Mouse (Mus musculus) kidney, embryonic 14.5 days (tissue): ENCODE measurements at regions not wholly inside any gene's neighbourhood (a gene's known extent, or its start where the extent isn't known, plus 50 kb on each side); places are given as distances from the start of the nearest gene placed in this dataset.
"Not testable (repeated sequence)": the region's sequence is repeated elsewhere in the genome, so short reads cannot be mapped to it uniquely, and the experiment has no call there.

ENCODE experiments used
- ATAC-seq: fragments of 200-750 bp; cut with Nextera tagmentation; 2 replicates; pipeline ENCODE4 v1.8.0; 2017; ENCODE audit warnings: moderate number of reproducible peaks, mild to moderate bottlenecking, moderate TSS enrichment, moderate library complexity; ENCODE audit not compliant: low FRiP score, low TSS enrichment
- H3K27ac ChIP-seq: fragments of 300-500 bp; sonication (generic); 2 replicates; pipeline ENCODE4 v1.5.1; 2014; ENCODE audit warnings: low read depth, mild to moderate bottlenecking, low read length, moderate library complexity, mixed read lengths
- H3K27me3 ChIP-seq: fragments of 300-500 bp; sonication (generic); 2 replicates; pipeline ENCODE4 v1.6.1; 2014; ENCODE audit warnings: mild to moderate bottlenecking, low read length; ENCODE audit not compliant: control insufficient read depth, insufficient read depth
- H3K36me3 ChIP-seq: fragments of 300-500 bp; sonication (generic); 2 replicates; pipeline ENCODE4 v1.6.1; 2014; ENCODE audit warnings: low read length, mixed read lengths; ENCODE audit not compliant: control insufficient read depth, insufficient read depth
- H3K4me1 ChIP-seq: fragments of 300-500 bp; sonication (generic); 2 replicates; pipeline ENCODE4 v1.6.1; 2014; ENCODE audit warnings: low read length, mixed read lengths; ENCODE audit not compliant: control insufficient read depth, insufficient read depth
- H3K4me2 ChIP-seq: fragments of 300-500 bp; sonication (generic); replicated peaks from 2 replicates; pipeline ENCODE4 v1.6.1; 2014; ENCODE audit warnings: low read depth, mild to moderate bottlenecking, low read length
- H3K4me3 ChIP-seq: fragments of 300-500 bp; sonication (generic); 2 replicates; pipeline ENCODE4 v1.5.1; 2014; ENCODE audit warnings: mild to moderate bottlenecking, low read length
- H3K9ac ChIP-seq: fragments of 300-500 bp; sonication (generic); 2 replicates; pipeline ENCODE4 v1.6.1; 2014; ENCODE audit warnings: low read depth, mild to moderate bottlenecking, low read length, moderate library complexity
- H3K9me3 ChIP-seq: fragments of 300-500 bp; sonication (generic); 2 replicates; pipeline ENCODE4 v1.6.1; 2016; ENCODE audit warnings: low read length; ENCODE audit not compliant: control insufficient read depth
- WGBS: fragments of 180-500 bp; shearing (Covaris S2); extraction: QIAGEN DNeasy Blood & Tissue Kit; methylation state at CpG from one replicate; pipeline ENCODE4 v1.1.7; 2014; 5-methylcytosine and 5-hydroxymethylcytosine counted together

DNA sequence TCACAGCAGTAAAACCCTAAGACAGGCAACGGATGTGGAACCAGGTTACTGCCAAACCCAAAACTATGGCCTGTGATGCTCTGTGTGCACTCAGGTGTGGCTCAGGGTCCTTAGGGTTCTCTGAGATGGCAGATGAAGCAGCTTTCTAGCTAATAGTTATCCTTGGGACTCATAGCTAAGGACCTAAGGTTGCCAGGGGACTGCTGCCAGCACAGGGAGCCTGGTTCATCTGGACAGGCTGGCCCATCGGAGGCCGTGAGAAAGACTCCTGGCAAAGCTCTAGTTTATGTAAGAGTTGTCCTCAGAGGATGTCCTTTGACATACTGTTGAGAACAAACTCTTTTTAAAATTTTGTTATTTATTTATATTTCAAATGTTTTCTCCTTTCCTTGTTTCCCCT is 97.9 kb upstream of the Cnksr3 start:
- 92% methylated on average over 3 of the region's 3 CpGs for WGBS
- no peak for ATAC-seq
- H3K9ac ChIP-seq = no peak overlapping the region
- H3K9me3 ChIP-seq = no peaks in the 10 kb centered on the region
- no peaks in the 10 kb centered on the region for H3K36me3 ChIP-seq
- no peaks in the 10 kb centered on the region for H3K27me3 ChIP-seq
- no peaks in the 10 kb centered on the region for H3K4me1 ChIP-seq
- no peak overlapping the region for H3K4me3 ChIP-seq
- no peak overlapping the region for H3K27ac ChIP-seq
- H3K4me2 ChIP-seq = no peak overlapping the region

- H3K4me2 ChIP-seq, H3K4me3 ChIP-seq, H3K9ac ChIP-seq, H3K9me3 ChIP-seq, H3K27ac ChIP-seq, H3K36me3 ChIP-seq, ATAC-seq, H3K4me1 ChIP-seq, H3K27me3 ChIP-seq: not testable (repeated sequence)
- 63% methylated on average over 3 of the region's 3 CpGs for WGBS
These were observed 93.8 kb upstream of the Cnksr3 start for GRCm38 (mm10) chr10:7305881-7306280.

- H3K9me3 ChIP-seq = no peaks in the 10 kb centered on the region
- H3K4me2 ChIP-seq = no peak overlapping the region
- no peaks in the 10 kb centered on the region for H3K36me3 ChIP-seq
- H3K27me3 ChIP-seq = no peaks in the 10 kb centered on the region
- H3K4me3 ChIP-seq = no peak overlapping the region
- H3K27ac ChIP-seq = no peak overlapping the region
- no peaks in the 10 kb centered on the region for H3K4me1 ChIP-seq
- H3K9ac ChIP-seq = no peak overlapping the region
- 84% methylated on average over 7 of the region's 7 CpGs for WGBS
- no peak for ATAC-seq
These were observed 86.3 kb upstream of the Cnksr3 start for GRCm38 (mm10) chr10:7298377-7298776.

GRCm38 (mm10) chr10:7295921-7296320 is 83.9 kb upstream of the Cnksr3 start:
- Histone ChIP-seq H3K9me3 (no peaks in the 10 kb centered on the region), H3K27me3 (no peaks in the 10 kb centered on the region), H3K9ac (no peak overlapping the region), H3K36me3 (no peaks in the 10 kb centered on the region), H3K4me3 (no peak overlapping the region), H3K4me2 (no peak overlapping the region), H3K4me1 (no peaks in the 10 kb centered on the region), H3K27ac (no peak overlapping the region)
- 90% methylated on average over 5 of the region's 5 CpGs for WGBS
- no peak for ATAC-seq

DNA sequence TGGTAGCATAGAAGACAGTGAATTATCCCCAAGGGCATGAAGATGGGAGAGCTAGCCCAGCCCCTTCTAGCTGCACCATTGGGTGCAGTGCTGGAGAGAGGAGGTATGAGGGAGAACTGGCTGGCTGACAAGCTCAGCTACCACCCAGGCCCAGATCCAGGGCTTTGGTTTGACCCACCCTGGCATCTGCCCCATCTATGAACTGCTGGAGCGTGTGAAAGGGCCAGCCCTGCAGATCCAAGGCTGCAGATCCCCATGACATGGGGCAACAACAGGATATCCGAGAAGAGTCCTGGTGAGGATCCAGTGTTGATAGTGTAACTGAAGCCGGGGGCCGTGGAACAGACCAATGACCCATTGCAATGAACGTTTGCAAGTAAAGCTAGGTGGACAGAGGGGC is 81.2 kb upstream of the Cnksr3 start:
- H3K9ac ChIP-seq = no peak overlapping the region
- no peaks in the 10 kb centered on the region for H3K9me3 ChIP-seq
- H3K4me1 ChIP-seq = no peaks in the 10 kb centered on the region
- H3K27ac ChIP-seq = no peak overlapping the region
- no peaks in the 10 kb centered on the region for H3K27me3 ChIP-seq
- H3K4me3 ChIP-seq = no peak overlapping the region
- peak; percentile 96 for ATAC-seq
- H3K36me3 ChIP-seq = no peaks in the 10 kb centered on the region
- WGBS = 21% methylated on average over 5 of the region's 5 CpGs
- no peak overlapping the region for H3K4me2 ChIP-seq

DNA sequence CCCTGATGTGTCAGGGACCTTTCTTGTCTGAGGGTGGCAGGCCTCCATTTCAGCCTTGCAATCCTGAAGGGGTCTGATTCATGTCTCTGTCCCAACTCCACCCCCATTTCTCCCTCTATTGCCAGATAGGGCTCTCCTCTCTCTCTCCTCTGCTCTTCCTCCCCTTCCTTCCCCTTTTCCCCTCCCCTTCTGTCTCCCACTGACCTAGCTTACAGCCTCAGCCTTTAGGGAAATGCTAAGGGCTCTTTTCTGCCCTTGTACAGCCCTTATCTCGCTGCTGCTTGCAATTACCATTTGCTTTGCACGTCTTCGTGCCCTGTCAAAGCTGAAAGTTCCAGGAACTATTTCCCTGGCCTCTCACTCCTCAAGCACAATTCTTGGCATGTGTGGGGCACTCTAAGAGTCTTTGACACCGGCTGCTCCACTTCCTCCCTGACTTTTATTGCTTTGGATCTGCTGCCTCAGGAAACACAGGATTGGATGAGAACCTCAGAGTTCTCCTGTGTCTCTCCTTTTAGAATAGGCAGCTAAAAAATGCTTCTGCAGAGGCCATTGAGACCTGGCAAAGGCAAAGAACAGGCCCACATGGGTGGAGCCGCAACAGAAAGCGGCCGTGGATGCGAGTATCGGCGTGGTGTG is 77.9 kb upstream of the Cnksr3 start:
- H3K4me1 ChIP-seq = no peaks in the 10 kb centered on the region
- peak overlapping the region; percentile 24; the same call in 1 of the 2 replicates for H3K27ac ChIP-seq
- no peak overlapping the region for H3K9ac ChIP-seq
- no peaks in the 10 kb centered on the region for H3K27me3 ChIP-seq
- H3K36me3 ChIP-seq = no peaks in the 10 kb centered on the region
- WGBS = 58% methylated on average over 10 of the region's 10 CpGs
- no peaks in the 10 kb centered on the region for H3K9me3 ChIP-seq
- no peak overlapping the region for H3K4me3 ChIP-seq
- H3K4me2 ChIP-seq = no peak overlapping the region
- no peak for ATAC-seq

DNA sequence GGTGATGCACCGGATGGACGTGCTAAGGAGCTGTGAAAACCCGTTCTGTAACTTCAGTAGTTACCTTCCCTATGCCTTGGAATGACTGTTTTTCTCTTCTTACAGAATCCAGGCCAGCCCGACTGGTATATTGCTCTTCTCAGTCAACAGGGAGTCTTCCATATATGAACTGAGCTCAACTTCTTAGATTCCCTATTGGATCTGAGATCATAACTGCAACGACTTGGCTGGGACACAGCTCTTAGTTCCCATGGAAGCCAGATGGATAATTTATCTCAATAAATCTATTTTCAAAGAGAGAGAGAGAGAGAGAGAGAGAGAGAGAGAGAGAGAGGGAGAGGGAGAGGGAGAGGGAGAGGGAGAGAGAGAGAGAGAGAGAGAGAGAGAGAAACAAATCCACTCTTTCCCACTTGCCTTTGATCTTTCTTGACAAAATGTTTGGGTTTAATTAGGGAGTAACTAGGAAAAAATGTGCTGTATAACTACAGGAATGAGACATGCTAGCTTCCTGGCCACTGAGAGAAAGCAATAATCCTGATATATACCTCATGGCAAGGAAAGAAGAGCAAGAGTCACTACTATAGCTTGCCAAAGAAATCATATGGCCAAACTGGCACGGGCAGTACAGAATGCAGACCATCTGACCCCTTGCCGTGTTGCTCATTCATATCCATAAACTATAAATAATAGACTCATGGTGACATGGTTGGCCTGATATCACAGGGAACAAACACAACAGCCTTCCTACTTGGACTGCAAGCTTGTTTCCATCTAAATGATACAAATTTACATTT is 73.3 kb upstream of the Cnksr3 start:
- no peak overlapping the region for H3K9ac ChIP-seq
- no peaks in the 10 kb centered on the region for H3K4me1 ChIP-seq
- H3K27ac ChIP-seq = no peak overlapping the region
- H3K4me3 ChIP-seq = no peak overlapping the region
- H3K27me3 ChIP-seq = no peaks in the 10 kb centered on the region
- H3K4me2 ChIP-seq = no peak overlapping the region
- peak; percentile 72; the same call in 1 of the 2 replicates for ATAC-seq
- no peaks in the 10 kb centered on the region for H3K36me3 ChIP-seq
- 81% methylated on average over 7 of the region's 7 CpGs for WGBS
- H3K9me3 ChIP-seq = no peaks in the 10 kb centered on the region

GRCm38 (mm10) chr10:7280429-7280828 is 68.4 kb upstream of the Cnksr3 start:
- Histone ChIP-seq H3K9ac (no peak overlapping the region), H3K4me2 (no peak overlapping the region), H3K36me3 (no peaks in the 10 kb centered on the region), H3K4me3 (no peak overlapping the region), H3K9me3 (no peaks in the 10 kb centered on the region), H3K27ac (no peak overlapping the region), H3K4me1 (no peaks in the 10 kb centered on the region), H3K27me3 (no peaks in the 10 kb centered on the region)
- 90% methylated on average over 2 of the region's 2 CpGs for WGBS
- no peak for ATAC-seq

GRCm38 (mm10) chr10:7278820-7279219 is 66.8 kb upstream of the Cnksr3 start:
- Histone ChIP-seq H3K4me2 (no peak overlapping the region), H3K9me3 (no peaks in the 10 kb centered on the region), H3K4me3 (no peak overlapping the region), H3K9ac (no peak overlapping the region), H3K27ac (no peak overlapping the region), H3K27me3 (no peaks in the 10 kb centered on the region), H3K36me3 (no peaks in the 10 kb centered on the region), H3K4me1 (no peaks in the 10 kb centered on the region)
- WGBS = 58% methylated on average over 5 of the region's 5 CpGs
- ATAC-seq = no peak
